16 mouse cellular contexts compared by ENCODE assay signal in genomic region chr13:5345712-5346111, GRCm38 (mm10).
DNase-seq lines count a peak whose midpoint lies in the region; TF ChIP-seq lines count a peak whose summit lies in the region.
"Had no signal": no experiment of that assay in that cellular context is flagged by ENCODE, and none has a peak within 500 bp of the region (broad histone marks: within the 10 kb centered on the region; RNA-seq: fewer than 3 reads in every experiment).

No protein-coding gene starts in this region.

- H3K27ac ChIP-seq in embryonic fibroblast, embryonic 13.5 days (ENCODE audit: insufficient read depth, low read length) = peak overlapping the region; percentile 78
- H3K27ac ChIP-seq in thymus, adult 2 months (ENCODE audit: control insufficient read depth, insufficient read depth, low read length) = no peak overlapping the region
- H3K27ac ChIP-seq: hindbrain, embryonic 14.5 days; left cerebral cortex, adult 2 months; limb, embryonic 13.5 days; stomach, embryonic 15.5 days had no signal

- intact Hi-C loops in heart, postnatal 25 days (cut with DNase I) = loop anchor here (5.0 to 10.0 kb wide), 4 partner anchors 83 to 681 kb away; no protein-coding TSS in a partner anchor

- H3K27me3 ChIP-seq in thymus, adult 2 months (ENCODE audit: control insufficient read depth, insufficient read depth, low read length) = no peaks in the 10 kb centered on the region
- H3K27me3 ChIP-seq: limb, embryonic 13.5 days; stomach, embryonic 15.5 days had no signal

- peaks cover 2% of the 10 kb centered on the region for H3K4me1 ChIP-seq in embryonic fibroblast, embryonic 13.5 days (ENCODE audit: control insufficient read depth, insufficient read depth, low read length)
- no peaks in the 10 kb centered on the region for H3K4me1 ChIP-seq in thymus, adult 2 months (replicated peaks; ENCODE audit: control insufficient read depth, insufficient read depth, low read length)
- H3K4me1 ChIP-seq: stomach, embryonic 15.5 days had no signal

- TF ChIP-seq CTCF in embryonic fibroblast, embryonic 13.5 days (IDR thresholded peaks at IDR 0.05; ENCODE audit: borderline replicate concordance, insufficient read depth, low read length) = no peak
- TF ChIP-seq CTCF in thymus, adult 2 months (IDR thresholded peaks at IDR 0.05; ENCODE audit: borderline replicate concordance, control insufficient read depth, extremely low read depth, insufficient read depth, low read length, poor library complexity) = no peak

- H3K36me3 ChIP-seq in thymus, adult 2 months (ENCODE audit: control insufficient read depth, insufficient read depth, low read length) = no peaks in the 10 kb centered on the region
- H3K36me3 ChIP-seq: limb, embryonic 13.5 days; stomach, embryonic 15.5 days had no signal

- 92% methylated on average over 4 of the region's 4 CpGs for WGBS in thymus, adult 2 months

- DNase-seq in heart, adult 18-20 months = peak; percentile 42 to 50
- DNase-seq in heart, postnatal 25 days (ENCODE audit: low spot score) = no peak
- DNase-seq in 3134 (ENCODE audit: extremely low read depth, insufficient read length, low spot score) (peak; percentile 62), 416B (ENCODE audit: low read depth) (peak; percentile 20)
- DNase-seq in thymus, adult 2 months = no peak
- DNase-seq in thymus, postnatal 0 days (ENCODE audit: low spot score) = no peak
- DNase-seq in kidney, adult 9 months = no peak
- DNase-seq: cerebellum, adult 11-12 months; kidney, adult 18-20 months; right cerebral cortex, postnatal 25 days; thymus, postnatal 4 days had no signal

- H3K4me3 ChIP-seq in embryonic fibroblast, embryonic 13.5 days (ENCODE audit: insufficient read depth, low read length) = no peak overlapping the region
- H3K4me3 ChIP-seq in thymus, adult 2 months (ENCODE audit: control insufficient read depth, insufficient read depth, low read length) = no peak overlapping the region
- H3K4me3 ChIP-seq: left cerebral cortex, adult 2 months; limb, embryonic 13.5 days; stomach, embryonic 15.5 days had no signal

- no peak for TF ChIP-seq POLR2A in embryonic fibroblast, embryonic 13.5 days (IDR thresholded peaks at IDR 0.05; ENCODE audit: low read depth, low read length)
- TF ChIP-seq POLR2A in thymus, adult 2 months (IDR thresholded peaks at IDR 0.05; ENCODE audit: control insufficient read depth, extremely low read depth, insufficient read depth, low read length, poor library complexity) = no peak

Comparison
In these comparisons a context has a peak if more than half of its experiments do, and no peak if none do; other contexts are left out.
1. DNase-seq: peak in heart, adult 18-20 months (2 of 2), 3134 (single experiment) and 416B (single experiment); none in heart, postnatal 25 days (single experiment), thymus, adult 2 months (single experiment), thymus, postnatal 0 days (single experiment) and kidney, adult 9 months (single experiment).